Mouse (Mus musculus) mouse embryonic stem cell (cell line): ENCODE data around the gene Ttl.

ENCODE experiments used
- in situ Hi-C, 2 experiments: fragments of 300-500 bp; cut with MboI; formaldehyde crosslinking; loops; 1 replicate in 1 of 2; 3 replicates in 1 of 2; pipeline ENCODE4 v1.14.3; 2019 to 2020; ENCODE audit warnings: low sequenced_read_pairs in 2 of 2, low pct_unique_long_range_greater_than_20kb in 1 of 2, mixed read lengths in 1 of 2; ENCODE audit not compliant: unreplicated experiment in 1 of 2

Ttl gene

GRCm38 (mm10) chr2:129065437-129066282 lies at the start of gene Ttl:
TSS of gene Ttl (plus strand) at chr2:129065942.
- in situ Hi-C loops = loop anchor here in 1 of 2 experiments (25.0 kb wide), 1 partner anchor 378 kb away; the partner anchor contains the start of genes Anapc1 and Mertk

GRCm38 (mm10) chr2:129020106-129020505 lies 45.6 kb upstream of the Ttl start:
- in situ Hi-C loops = no loop called here

GRCm38 (mm10) chr2:129024820-129025219 lies 40.9 kb upstream of the Ttl start:
- in situ Hi-C loops = no loop called here

- in situ Hi-C loops = no loop called here
Observed at GRCm38 (mm10) chr2:129035381-129035780, 30.4 kb upstream of the Ttl start.

- in situ Hi-C loops = no loop called here
Observed at GRCm38 (mm10) chr2:129038426-129038936, 27.3 kb upstream of the Ttl start.

GRCm38 (mm10) chr2:129038937-129039631 lies 26.7 kb upstream of the Ttl start:
- in situ Hi-C loops = no loop called here

- in situ Hi-C loops = no loop called here
Observed at GRCm38 (mm10) chr2:129040567-129040966, 25.2 kb upstream of the Ttl start.

- in situ Hi-C loops = no loop called here
Observed at GRCm38 (mm10) chr2:129046172-129046845, 19.4 kb upstream of the Ttl start.

GRCm38 (mm10) chr2:129046846-129047196 lies 18.9 kb upstream of the Ttl start:
- in situ Hi-C loops = no loop called here

GRCm38 (mm10) chr2:129047811-129048210 lies 17.9 kb upstream of the Ttl start, which contains the start of gene Vinac1:
TSS of gene Vinac1 (minus strand) at chr2:129048172.
- in situ Hi-C loops = no loop called here

GRCm38 (mm10) chr2:129052451-129052983 lies 13.2 kb upstream of the Ttl start:
- in situ Hi-C loops = loop anchor here (10.0 to 25.0 kb wide), 3 partner anchors 158 to 365 kb away; partner anchors contain the start of genes Mertk (in 2 of the 2) and Anapc1 (in 1 of the 2)

- in situ Hi-C loops = loop anchor here (10.0 to 25.0 kb wide), 3 partner anchors 161 to 368 kb away; partner anchors contain the start of genes Mertk (in 2 of the 2) and Anapc1 (in 1 of the 2)
Observed at GRCm38 (mm10) chr2:129055741-129056140, 10.0 kb upstream of the Ttl start.

GRCm38 (mm10) chr2:129056597-129056996 lies 9.1 kb upstream of the Ttl start:
- in situ Hi-C loops = loop anchor here (10.0 to 25.0 kb wide), 3 partner anchors 162 to 369 kb away; partner anchors contain the start of genes Mertk (in 2 of the 2) and Anapc1 (in 1 of the 2)

GRCm38 (mm10) chr2:129057256-129057655 lies 8.5 kb upstream of the Ttl start:
- in situ Hi-C loops = loop anchor here (10.0 to 25.0 kb wide), 3 partner anchors 162 to 370 kb away; partner anchors contain the start of genes Mertk (in 2 of the 2) and Anapc1 (in 1 of the 2)

GRCm38 (mm10) chr2:129057920-129058361 lies 7.8 kb upstream of the Ttl start:
- in situ Hi-C loops = loop anchor here (10.0 to 25.0 kb wide), 3 partner anchors 163 to 371 kb away; partner anchors contain the start of genes Mertk (in 2 of the 2) and Anapc1 (in 1 of the 2)

GRCm38 (mm10) chr2:129061456-129062059 lies 4.2 kb upstream of the Ttl start:
- in situ Hi-C loops = loop anchor here in 1 of 2 experiments (25.0 kb wide), 1 partner anchor 374 kb away; the partner anchor contains the start of genes Anapc1 and Mertk

GRCm38 (mm10) chr2:129066326-129066725 lies 584 bp downstream of the Ttl start:
- in situ Hi-C loops = loop anchor here in 1 of 2 experiments (25.0 kb wide), 1 partner anchor 379 kb away; the partner anchor contains the start of genes Anapc1 and Mertk
